Mouse (Mus musculus) brain, embryonic 14.5 days (tissue): ENCODE measurements at regions not wholly inside any gene's neighbourhood (a gene's known extent, or its start where the extent isn't known, plus 50 kb on each side); places are given as distances from the start of the nearest gene placed in this dataset.

Experiments
- CTCF ChIP-seq: fragments of 200-500 bp; IDR thresholded peaks from 2 replicates; pipeline ENCODE4 v1.5.1; 2012; ENCODE audit warnings: inconsistent platforms, mild to moderate bottlenecking, moderate library complexity, borderline replicate concordance; ENCODE audit not compliant: insufficient read depth, insufficient read length; ENCODE audit errors: extremely low read depth
- POLR2A ChIP-seq: fragments of 200-500 bp; IDR thresholded peaks from 2 replicates; pipeline ENCODE4 v1.6.1; 2012; ENCODE audit warnings: mild to moderate bottlenecking, inconsistent platforms, borderline replicate concordance; ENCODE audit not compliant: poor library complexity, insufficient read depth, insufficient read length, severe bottlenecking; ENCODE audit errors: extremely low read depth

- no peak for TF ChIP-seq CTCF
- no peak for TF ChIP-seq POLR2A
Observed at GRCm38 (mm10) chr1:77029091-77029490, 485.8 kb downstream of the Epha4 start.
